Mouse (Mus musculus) forebrain, embryonic 11.5 days (tissue): ENCODE measurements around the gene Caps2. TPM values are rescaled to one million over a fixed set of nuclear protein-coding genes. Genes with fewer than 3 reads are reported as not detected.
"Not testable (repeated sequence)": the region's sequence is repeated elsewhere in the genome, so short reads cannot be mapped to it uniquely, and the experiment has no call there.

Experiments
- ATAC-seq: fragments of 200-750 bp; cut with Nextera tagmentation; replicated peaks from 2 replicates; pipeline ENCODE4 v1.8.0; 2017; ENCODE audit warnings: moderate TSS enrichment; ENCODE audit not compliant: low FRiP score
- DNase-seq: peaks from one replicate; pipeline ENCODE4 v3.0.0-alpha.2; 2017; ENCODE audit warnings: low spot score
- H3K27ac ChIP-seq: fragments of 300-500 bp; sonication (generic); 2 replicates; pipeline ENCODE4 v1.5.1; 2014; ENCODE audit warnings: low read depth, low read length
- H3K27me3 ChIP-seq: fragments of 300-500 bp; sonication (generic); 2 replicates; pipeline ENCODE4 v1.6.1; 2014; ENCODE audit warnings: mild to moderate bottlenecking, low read length, mixed read lengths; ENCODE audit not compliant: control insufficient read depth, insufficient read depth
- H3K36me3 ChIP-seq: fragments of 300-500 bp; sonication (generic); 2 replicates; pipeline ENCODE4 v1.6.1; 2014; ENCODE audit warnings: mild to moderate bottlenecking, low read length, moderate library complexity, mixed read lengths; ENCODE audit not compliant: control insufficient read depth, insufficient read depth
- H3K4me1 ChIP-seq: fragments of 300-500 bp; sonication (generic); replicated peaks from 2 replicates; pipeline ENCODE4 v1.6.1; 2014; ENCODE audit warnings: low read length, mixed read lengths; ENCODE audit not compliant: control insufficient read depth, insufficient read depth
- H3K4me2 ChIP-seq: fragments of 300-500 bp; sonication (generic); 2 replicates; pipeline ENCODE4 v1.6.1; 2014; ENCODE audit warnings: low read depth, mild to moderate bottlenecking, low read length, moderate library complexity, mixed read lengths; ENCODE audit not compliant: severe bottlenecking
- H3K4me3 ChIP-seq: fragments of 300-500 bp; sonication (generic); 2 replicates; pipeline ENCODE4 v1.5.1; 2014; ENCODE audit warnings: low read depth, low read length
- H3K9ac ChIP-seq: fragments of 300-500 bp; sonication (generic); 2 replicates; pipeline ENCODE4 v1.6.1; 2014; ENCODE audit warnings: low read length
- H3K9me3 ChIP-seq: fragments of 300-500 bp; sonication (generic); 2 replicates; pipeline ENCODE4 v1.6.1; 2016; ENCODE audit warnings: low read length, mixed read lengths; ENCODE audit not compliant: control insufficient read depth
- WGBS: fragments of 180-500 bp; shearing (Covaris S2); extraction: QIAGEN DNeasy Blood & Tissue Kit; methylation state at CpG from one replicate; pipeline ENCODE4 v1.1.7; 2014; 5-methylcytosine and 5-hydroxymethylcytosine counted together
- polyA plus RNA-seq: library from polyadenylated mRNA; unstranded; fragments of >200 nt; fragmentation: Nextera tagmentation; extraction: Ambion mirVana; gene quantifications from 2 replicates; pipeline ENCODE4 v1.2.1, GENCODE M21; 2014

Caps2 gene
- polyA plus RNA-seq, 1 experiment from 2014 or later: 0.13 TPM

DNA sequence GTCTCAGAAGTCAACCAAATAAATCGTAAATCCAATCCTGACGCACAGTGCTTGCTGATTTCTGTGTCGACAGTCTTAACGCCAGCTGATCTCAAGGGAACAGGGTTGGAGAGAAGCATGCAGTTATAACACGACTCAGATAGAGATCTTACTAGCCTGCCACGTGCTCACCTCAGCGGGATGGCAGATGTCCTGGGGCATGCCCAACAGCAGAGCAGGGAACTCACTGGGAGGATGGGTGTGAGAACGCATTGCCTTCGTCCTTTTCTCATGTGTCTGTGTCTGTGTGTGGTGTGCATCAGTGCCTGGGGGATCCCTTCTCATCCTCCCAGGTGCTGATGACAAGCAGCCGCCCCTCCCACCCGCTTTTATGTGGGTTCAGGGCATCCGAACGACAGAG is 13.6 kb downstream of the Caps2 start:
- H3K4me1 ChIP-seq, H3K4me3 ChIP-seq, H3K27ac ChIP-seq, H3K36me3 ChIP-seq, H3K27me3 ChIP-seq, H3K9me3 ChIP-seq, H3K9ac ChIP-seq, H3K4me2 ChIP-seq, DNase-seq: not testable (repeated sequence)
- 50% methylated on average over 13 of the region's 13 CpGs for WGBS
- 0 out of 2 replicates have a peak, but pooled peaks have one; percentile 12 for ATAC-seq

DNA sequence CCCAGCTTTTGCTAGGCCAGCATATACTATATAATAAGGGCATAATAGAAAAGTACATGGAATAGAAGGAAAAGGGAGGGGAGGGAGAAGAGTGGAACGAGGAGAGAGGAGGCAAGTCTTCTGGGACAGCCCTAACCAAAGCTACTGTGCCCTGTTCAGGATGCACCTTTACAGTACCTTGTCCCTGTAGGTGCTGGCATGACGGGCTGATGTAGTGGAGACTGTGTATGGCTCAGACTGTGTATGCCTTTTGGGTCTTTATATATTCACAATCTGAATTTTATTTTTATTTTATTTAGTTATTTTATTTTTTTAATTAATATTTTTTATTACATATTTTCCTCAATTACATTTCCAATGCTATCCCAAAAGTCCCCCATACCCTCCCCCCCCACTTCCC is 30.5 kb downstream of the Caps2 start:
- WGBS: 92% methylated on average over 2 of the region's 2 CpGs

DNA sequence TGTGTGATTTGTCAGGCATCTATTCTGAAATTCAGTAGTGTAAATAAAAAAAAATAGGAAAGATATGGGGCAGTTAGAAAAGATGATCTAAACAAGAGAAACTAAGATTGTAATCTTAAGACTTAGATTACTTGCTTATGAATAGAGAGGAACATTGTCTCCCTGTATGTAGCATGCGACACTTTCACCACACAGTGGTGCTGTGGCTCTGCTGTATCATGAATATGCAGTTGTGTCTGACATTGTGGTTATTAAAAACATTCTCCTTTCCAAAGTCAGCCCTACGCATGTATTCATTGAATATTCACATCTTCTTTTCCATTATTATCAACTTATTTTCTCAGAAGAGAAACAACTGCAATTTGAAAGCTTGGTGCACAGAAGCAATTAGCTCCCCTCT is 40.0 kb downstream of the Caps2 start:
- no peak for DNase-seq
- Histone ChIP-seq H3K27me3 (no peaks in the 10 kb centered on the region), H3K4me1 (no peaks in the 10 kb centered on the region), H3K36me3 (no peaks in the 10 kb centered on the region), H3K27ac (no peak overlapping the region), H3K9me3 (no peaks in the 10 kb centered on the region), H3K9ac (no peak overlapping the region), H3K4me3 (no peak overlapping the region), H3K4me2 (no peak overlapping the region)
- no peak for ATAC-seq
- 77% methylated on average over 2 of the region's 2 CpGs for WGBS

More for the DNA sequence above, 30.5 kb downstream of the Caps2 start:
- DNase-seq, H3K9me3 ChIP-seq, H3K4me1 ChIP-seq, H3K36me3 ChIP-seq, H3K4me3 ChIP-seq, H3K27me3 ChIP-seq, H3K9ac ChIP-seq, H3K4me2 ChIP-seq, H3K27ac ChIP-seq: not testable (repeated sequence)
- 0 out of 2 replicates have a peak, but pooled peaks have one; percentile 51 for ATAC-seq

DNA sequence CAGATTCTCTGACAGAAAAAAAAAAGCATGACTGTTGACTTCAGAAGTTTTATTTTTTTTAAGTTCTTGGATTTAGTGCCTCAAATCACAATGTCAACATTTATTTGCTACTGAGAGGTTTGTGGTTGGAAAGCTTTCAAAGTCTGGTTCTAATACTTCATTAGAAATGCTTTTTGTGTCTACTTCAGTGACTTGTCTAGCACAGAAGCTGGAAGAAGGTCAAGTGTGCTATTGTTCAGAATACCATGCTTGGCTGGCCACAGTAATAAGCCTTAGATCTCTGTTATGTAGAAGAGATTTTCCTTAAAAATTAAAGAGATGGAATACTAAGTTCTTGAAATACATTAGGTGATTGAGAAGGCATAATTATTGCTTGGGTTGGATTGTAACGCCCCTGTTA is 63.7 kb downstream of the Caps2 start:
- Histone ChIP-seq H3K4me1 (no peaks in the 10 kb centered on the region), H3K36me3 (no peaks in the 10 kb centered on the region), H3K27me3 (no peaks in the 10 kb centered on the region), H3K9ac (no peak overlapping the region), H3K27ac (no peak overlapping the region), H3K4me2 (no peak overlapping the region), H3K4me3 (no peak overlapping the region), H3K9me3 (no peaks in the 10 kb centered on the region)
- no peak for ATAC-seq
- no peak for DNase-seq
- WGBS: 67% methylated on average over 1 of the region's 1 CpGs

DNA sequence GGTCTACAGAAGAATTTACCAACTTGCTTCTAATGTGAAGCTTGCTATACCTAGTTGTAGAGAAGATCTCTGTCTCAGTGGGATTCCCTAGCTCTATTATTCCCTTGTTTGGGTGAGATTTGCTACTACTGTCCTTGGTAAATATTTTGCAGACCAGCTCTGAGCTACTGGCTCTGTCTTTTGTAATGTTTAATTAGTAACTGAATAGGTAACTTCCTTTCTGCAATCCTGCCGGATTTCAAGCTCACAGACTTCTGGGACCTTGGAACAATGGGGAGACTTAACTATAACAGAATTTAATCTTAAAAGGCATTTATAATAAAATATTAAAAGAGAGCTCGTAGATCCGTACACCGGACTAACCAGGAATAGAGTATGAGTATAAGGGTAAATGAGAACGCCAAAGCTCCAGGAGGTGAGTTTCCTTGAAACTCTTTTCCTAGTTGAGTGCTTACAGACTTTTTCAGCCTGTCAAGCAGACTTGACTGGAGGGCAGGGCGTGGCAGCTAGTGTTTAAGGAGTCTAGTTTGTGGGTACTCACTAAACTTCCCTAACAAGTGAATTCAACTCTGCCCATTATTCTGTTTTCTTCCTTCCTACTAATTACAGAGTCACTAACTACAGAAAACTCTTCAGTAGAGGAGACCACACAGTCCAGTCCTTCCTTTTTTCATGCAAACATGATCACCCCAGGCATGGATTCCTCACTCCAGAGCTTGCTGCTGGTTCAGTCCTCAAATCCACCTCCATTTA is 65.8 kb downstream of the Caps2 start:
- not testable (repeated sequence) for H3K27ac ChIP-seq, H3K27me3 ChIP-seq, DNase-seq, H3K4me2 ChIP-seq, H3K9me3 ChIP-seq, ATAC-seq, H3K4me3 ChIP-seq, H3K9ac ChIP-seq, H3K36me3 ChIP-seq, H3K4me1 ChIP-seq
- WGBS: 29% methylated on average over 6 of the region's 6 CpGs

DNA sequence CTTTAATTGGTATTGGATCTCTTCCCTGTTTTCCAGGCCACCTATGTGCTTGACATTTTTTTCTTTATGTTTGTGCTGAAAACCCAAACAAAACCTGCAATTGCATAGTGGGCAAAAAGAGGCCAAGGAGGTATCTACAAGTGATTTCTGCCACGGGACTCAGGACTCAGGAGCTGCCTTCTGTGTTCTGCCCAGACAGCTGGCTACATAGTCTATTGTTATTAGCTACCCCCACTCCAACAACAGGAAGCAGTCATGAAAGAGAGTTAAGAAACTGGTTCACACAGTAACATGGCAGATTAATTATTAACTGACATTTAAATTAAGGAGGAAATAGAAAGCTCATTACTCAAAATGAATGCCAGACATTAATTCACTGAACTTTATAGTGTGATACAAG is 69.3 kb downstream of the Caps2 start:
- not testable (repeated sequence) for DNase-seq, H3K9me3 ChIP-seq, H3K4me3 ChIP-seq, H3K4me1 ChIP-seq, ATAC-seq, H3K36me3 ChIP-seq, H3K27ac ChIP-seq, H3K27me3 ChIP-seq, H3K4me2 ChIP-seq, H3K9ac ChIP-seq
- WGBS: 21% methylated on average over 1 of the region's 1 CpGs

DNA sequence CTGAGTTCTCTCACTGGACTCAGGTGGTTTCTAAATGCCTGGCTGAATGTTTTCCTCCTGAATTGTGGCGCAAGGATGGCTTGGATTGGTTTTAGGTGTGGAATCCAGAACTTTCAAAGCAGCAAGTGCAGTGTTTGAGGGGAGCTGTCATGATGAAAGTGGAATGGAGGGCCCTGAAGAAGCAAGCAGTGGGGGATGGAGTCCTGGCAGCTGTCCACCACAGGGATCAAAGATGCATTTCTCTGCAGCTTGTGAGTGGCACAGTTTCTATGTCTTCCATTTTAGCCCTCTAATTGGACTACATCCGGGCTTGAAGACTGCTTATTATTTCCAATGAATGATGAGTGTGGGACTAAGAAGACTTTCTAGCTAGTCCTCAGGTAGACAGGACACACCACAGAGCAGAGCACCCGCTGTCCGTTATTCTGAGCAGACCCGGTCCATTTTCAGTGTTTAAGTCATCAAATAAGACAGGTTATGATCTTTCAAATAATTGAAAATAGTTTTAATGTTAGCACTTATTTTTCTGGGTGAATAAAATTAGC is 72.0 kb downstream of the Caps2 start:
- 71% methylated on average over 5 of the region's 5 CpGs for WGBS
- H3K4me2 ChIP-seq, H3K27me3 ChIP-seq, H3K9me3 ChIP-seq, H3K4me3 ChIP-seq, H3K36me3 ChIP-seq, DNase-seq, H3K4me1 ChIP-seq, H3K9ac ChIP-seq, H3K27ac ChIP-seq: not testable (repeated sequence)
- 0 out of 2 replicates have a peak, but pooled peaks have one; percentile 53 for ATAC-seq

DNA sequence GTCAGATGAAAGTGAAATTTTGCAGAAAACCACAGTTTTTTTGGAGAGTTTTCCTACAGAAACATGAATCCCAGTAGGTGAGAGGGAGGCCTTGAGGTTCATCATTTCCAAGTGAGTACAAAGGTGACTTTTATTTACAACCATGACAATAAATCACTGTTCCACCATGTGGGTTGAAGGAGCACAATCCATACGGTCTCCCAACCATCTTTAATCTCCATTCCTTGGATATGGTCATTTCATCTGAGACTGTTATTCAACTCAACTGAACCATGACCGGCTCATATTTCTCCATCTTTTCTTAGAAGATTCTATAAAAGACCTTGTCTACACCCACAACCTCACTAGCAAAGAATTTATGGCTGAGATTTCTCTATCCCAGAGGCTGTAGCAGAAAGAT is 84.9 kb downstream of the Caps2 start:
- H3K36me3 ChIP-seq: no peaks in the 10 kb centered on the region
- no peaks in the 10 kb centered on the region for H3K4me1 ChIP-seq
- 83% methylated on average over 2 of the region's 2 CpGs for WGBS
- H3K27me3 ChIP-seq: no peaks in the 10 kb centered on the region
- H3K9me3 ChIP-seq: no peaks in the 10 kb centered on the region
- no peak overlapping the region for H3K27ac ChIP-seq
- H3K4me2 ChIP-seq: no peak overlapping the region
- H3K9ac ChIP-seq: no peak overlapping the region
- DNase-seq (no peak), ATAC-seq (no peak)
- no peak overlapping the region for H3K4me3 ChIP-seq

DNA sequence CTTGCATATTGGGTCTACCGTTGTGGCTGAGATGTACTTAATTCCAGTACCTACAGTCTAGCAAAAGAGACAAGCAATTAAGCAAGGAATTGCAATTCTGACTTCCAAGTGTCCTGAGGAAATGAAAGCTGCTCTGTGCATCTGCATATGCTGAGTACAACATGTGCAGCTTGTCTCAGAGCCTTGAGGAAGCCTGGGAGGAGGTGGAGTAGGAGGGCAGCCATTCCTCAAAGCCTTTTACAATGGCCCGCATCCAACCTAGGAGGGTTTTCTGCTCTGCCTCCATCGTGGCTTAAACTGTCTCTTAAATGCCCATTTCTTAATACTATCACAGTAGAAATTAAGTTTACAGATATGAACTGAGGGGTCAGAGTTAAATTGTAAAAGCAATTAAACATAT is 100.0 kb downstream of the Caps2 start:
- H3K27me3 ChIP-seq: no peaks in the 10 kb centered on the region
- H3K36me3 ChIP-seq: no peaks in the 10 kb centered on the region
- no peaks in the 10 kb centered on the region for H3K4me1 ChIP-seq
- H3K9me3 ChIP-seq: no peaks in the 10 kb centered on the region
- H3K4me3 ChIP-seq: no peak overlapping the region
- H3K9ac ChIP-seq: no peak overlapping the region
- H3K4me2 ChIP-seq: no peak overlapping the region
- no peak overlapping the region for H3K27ac ChIP-seq
- 89% methylated on average over 3 of the region's 3 CpGs for WGBS
- DNase-seq (no peak), ATAC-seq (no peak)
